Mouse (Mus musculus): ENCODE data around the gene Slc11a1.

DNA sequence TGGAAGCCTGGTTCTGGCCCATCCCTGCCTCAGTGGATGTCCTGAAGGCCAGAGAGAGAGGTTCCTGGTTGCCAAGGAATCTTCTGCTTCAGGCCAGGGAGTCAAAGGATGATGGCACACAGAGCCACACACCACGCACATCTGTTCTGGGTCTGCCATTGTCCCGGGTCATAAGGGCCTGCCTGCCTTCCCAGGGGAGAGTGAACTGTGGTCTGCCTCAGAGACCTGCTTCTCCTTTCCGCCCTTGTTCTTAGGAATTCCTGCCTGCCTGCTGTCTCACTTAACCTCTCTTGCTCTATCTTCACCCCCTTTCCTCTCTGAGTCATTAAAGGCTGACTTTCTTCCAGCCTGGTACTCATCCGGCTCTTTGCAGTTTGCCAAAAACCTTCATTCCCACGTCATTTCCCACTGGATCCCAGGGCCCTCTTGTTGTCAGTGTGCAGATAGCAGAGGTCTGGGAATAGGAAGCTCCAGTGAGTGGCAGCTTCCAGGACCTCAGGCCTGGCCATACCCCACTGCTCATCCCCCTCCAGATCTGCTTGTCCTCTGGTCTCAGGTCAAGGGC lies 22.4 kb upstream of the Slc11a1 start:
- TF ChIP-seq CTCF (IDR thresholded peaks at IDR 0.05; ENCODE audit: extremely low read depth, insufficient read length, insufficient replicate concordance, low read depth, low read length) (no peak), POLR2A (IDR thresholded peaks at IDR 0.05; ENCODE audit: low read depth, low read length) (no peak)
